Mouse (Mus musculus): Measurements from ENCODE around the gene Eif2b5. TPM values are rescaled to one million over a fixed set of nuclear protein-coding genes. Genes with fewer than 3 reads are reported as not detected.

Eif2b5 gene
- total and polyA plus RNA-seq, 2 experiments from 2014 or later = 77.6 to 91.3 TPM

- Histone ChIP-seq H3K4me3 (ENCODE audit: low read depth, low read length) (no peak overlapping the region), H3K36me3 (ENCODE audit: insufficient read depth) (no peaks in the 10 kb centered on the region), H3K9ac (no peak overlapping the region), H3K4me1 (ENCODE audit: insufficient read depth) (no peaks in the 10 kb centered on the region), H3K27ac (ENCODE audit: low read depth, low read length) (no peak overlapping the region), H3K9me3 (ENCODE audit: low read length) (no peaks in the 10 kb centered on the region), H3K4me2 (ENCODE audit: low read depth) (no peak overlapping the region), H3K27me3 (ENCODE audit: insufficient read depth, low read length) (no peaks in the 10 kb centered on the region)
- 0 out of 2 replicates have a peak, but pooled peaks have one; percentile 15 for TF ChIP-seq CTCF (IDR thresholded peaks at IDR 0.05; ENCODE audit: low read depth)
- DNase-seq (no peak), ATAC-seq (no peak)
- 56% methylated on average over 2 of the region's 2 CpGs for WGBS
Observed at GRCm38 (mm10) chr16:20490581-20490980, 8.0 kb upstream of the Eif2b5 start.

- WGBS = 75% methylated on average over 2 of the region's 2 CpGs
- no peaks in the 10 kb centered on the region for H3K4me1 ChIP-seq (ENCODE audit: insufficient read depth)
- H3K27me3 ChIP-seq (ENCODE audit: insufficient read depth, low read length) = no peaks in the 10 kb centered on the region
- H3K36me3 ChIP-seq (ENCODE audit: insufficient read depth) = no peaks in the 10 kb centered on the region
- TF ChIP-seq CTCF (IDR thresholded peaks at IDR 0.05; ENCODE audit: low read depth) = no peak
- no peak overlapping the region for H3K9ac ChIP-seq
- no peak overlapping the region for H3K4me3 ChIP-seq (ENCODE audit: low read depth, low read length)
- DNase-seq (no peak), ATAC-seq (no peak)
- no peak overlapping the region for H3K27ac ChIP-seq (ENCODE audit: low read depth, low read length)
- H3K9me3 ChIP-seq (ENCODE audit: low read length) = no peaks in the 10 kb centered on the region
- H3K4me2 ChIP-seq (ENCODE audit: low read depth) = no peak overlapping the region
Observed at GRCm38 (mm10) chr16:20491301-20491700, 7.3 kb upstream of the Eif2b5 start.

- no peaks in the 10 kb centered on the region for H3K27me3 ChIP-seq (ENCODE audit: insufficient read depth, low read length)
- no peaks in the 10 kb centered on the region for H3K4me1 ChIP-seq (ENCODE audit: insufficient read depth)
- DNase-seq (no peak), ATAC-seq (no peak)
- no peak overlapping the region for H3K9ac ChIP-seq
- TF ChIP-seq CTCF (IDR thresholded peaks at IDR 0.05; ENCODE audit: low read depth) = no peak
- H3K4me3 ChIP-seq (ENCODE audit: low read depth, low read length) = no peak overlapping the region
- 76% methylated on average over 2 of the region's 2 CpGs for WGBS
- H3K4me2 ChIP-seq (ENCODE audit: low read depth) = no peak overlapping the region
- no peak overlapping the region for H3K27ac ChIP-seq (ENCODE audit: low read depth, low read length)
- no peaks in the 10 kb centered on the region for H3K9me3 ChIP-seq (ENCODE audit: low read length)
- H3K36me3 ChIP-seq (ENCODE audit: insufficient read depth) = no peaks in the 10 kb centered on the region
Observed at GRCm38 (mm10) chr16:20493452-20493851, 5.2 kb upstream of the Eif2b5 start.

GRCm38 (mm10) chr16:20496671-20497600 lies 1.7 kb upstream of the Eif2b5 start:
- Histone ChIP-seq H3K4me3 (ENCODE audit: low read depth, low read length) (peak overlapping the region; percentile 14), H3K4me1 (ENCODE audit: insufficient read depth) (no peaks in the 10 kb centered on the region), H3K27ac (ENCODE audit: low read depth, low read length) (no peak overlapping the region), H3K9ac (no peak overlapping the region), H3K36me3 (ENCODE audit: insufficient read depth) (peaks cover 10% of the 10 kb centered on the region), H3K4me2 (ENCODE audit: low read depth) (peak overlapping the region; percentile 48), H3K9me3 (ENCODE audit: low read length) (no peaks in the 10 kb centered on the region), H3K27me3 (ENCODE audit: insufficient read depth, low read length) (no peaks in the 10 kb centered on the region)
- peak; percentile 86 for DNase-seq
- TF ChIP-seq CTCF (IDR thresholded peaks at IDR 0.05; ENCODE audit: low read depth) = peak; percentile 83
- WGBS = 20% methylated on average over 25 of the region's 25 CpGs
- peak; percentile 56 for ATAC-seq

- 12% methylated on average over 16 of the region's 16 CpGs for WGBS
- H3K36me3 ChIP-seq (ENCODE audit: insufficient read depth) = peaks cover 22% of the 10 kb centered on the region
- peak overlapping the region; percentile 82 for H3K9ac ChIP-seq
- H3K4me2 ChIP-seq (ENCODE audit: low read depth) = peak overlapping the region; percentile 57
- H3K9me3 ChIP-seq (ENCODE audit: low read length) = no peaks in the 10 kb centered on the region
- H3K27ac ChIP-seq (ENCODE audit: low read depth, low read length) = peak overlapping the region; percentile 89; the same call in 1 of the 2 replicates
- ATAC-seq (peak; percentile 84), DNase-seq (no peak)
- no peaks in the 10 kb centered on the region for H3K27me3 ChIP-seq (ENCODE audit: insufficient read depth, low read length)
- H3K4me1 ChIP-seq (ENCODE audit: insufficient read depth) = no peaks in the 10 kb centered on the region
- no peak for TF ChIP-seq CTCF (IDR thresholded peaks at IDR 0.05; ENCODE audit: low read depth)
- H3K4me3 ChIP-seq (ENCODE audit: low read depth, low read length) = peak overlapping the region; percentile 83
Observed at GRCm38 (mm10) chr16:20497980-20498676, 489 bp upstream of the Eif2b5 start.

- no peaks in the 10 kb centered on the region for H3K9me3 ChIP-seq (ENCODE audit: low read length)
- no peaks in the 10 kb centered on the region for H3K4me1 ChIP-seq (ENCODE audit: insufficient read depth)
- no peaks in the 10 kb centered on the region for H3K27me3 ChIP-seq (ENCODE audit: insufficient read depth, low read length)
- TF ChIP-seq CTCF (IDR thresholded peaks at IDR 0.05; ENCODE audit: low read depth) = no peak
- peaks cover 96% of the 10 kb centered on the region for H3K36me3 ChIP-seq (ENCODE audit: insufficient read depth)
- DNase-seq (no peak), ATAC-seq (no peak)
- H3K4me3 ChIP-seq (ENCODE audit: low read depth, low read length) = no peak overlapping the region
- no peak overlapping the region for H3K4me2 ChIP-seq (ENCODE audit: low read depth)
- WGBS = 89% methylated on average over 8 of the region's 8 CpGs
- H3K27ac ChIP-seq (ENCODE audit: low read depth, low read length) = no peak overlapping the region
- no peak overlapping the region for H3K9ac ChIP-seq
Observed at GRCm38 (mm10) chr16:20506000-20506399, 7.4 kb downstream of the Eif2b5 start.

GRCm38 (mm10) chr16:20509349-20509748 lies 10.7 kb downstream of the Eif2b5 start:
- Histone ChIP-seq H3K27ac (ENCODE audit: low read depth, low read length) (no peak overlapping the region), H3K9me3 (ENCODE audit: low read length) (no peaks in the 10 kb centered on the region), H3K4me3 (ENCODE audit: low read depth, low read length) (no peak overlapping the region), H3K4me1 (ENCODE audit: insufficient read depth) (no peaks in the 10 kb centered on the region), H3K4me2 (ENCODE audit: low read depth) (no peak overlapping the region), H3K27me3 (ENCODE audit: insufficient read depth, low read length) (no peaks in the 10 kb centered on the region), H3K9ac (no peak overlapping the region), H3K36me3 (ENCODE audit: insufficient read depth) (peaks cover 70% of the 10 kb centered on the region)
- WGBS = 79% methylated on average over 3 of the region's 3 CpGs
- peak; percentile 54 for TF ChIP-seq CTCF (IDR thresholded peaks at IDR 0.05; ENCODE audit: low read depth)
- ATAC-seq = 0 out of 2 replicates have a peak, but pooled peaks have one; percentile 36
- DNase-seq = peak; percentile 26
